Mouse (Mus musculus) naive thymus-derived CD4-positive, alpha-beta T cell, adult 2 months (primary cell): ENCODE measurements around the gene Ckap2.
"Not testable (repeated sequence)": the region's sequence is repeated elsewhere in the genome, so short reads cannot be mapped to it uniquely, and the experiment has no call there.

Experiments
- DNase-seq: peaks from one replicate; pipeline ENCODE4 v3.0.0-alpha.2; 2011; ENCODE audit warnings: low read depth

The Ckap2 gene

GRCm38 (mm10) chr8:22148367-22148740, 37.3 kb downstream of the Ckap2 start:
- DNase-seq: no peak

- DNase-seq: no peak
Observed at GRCm38 (mm10) chr8:22147706-22148366, 37.8 kb downstream of the Ckap2 start.

GRCm38 (mm10) chr8:22145831-22146230, 39.8 kb downstream of the Ckap2 start:
- DNase-seq: no peak

GRCm38 (mm10) chr8:22143764-22144491, 41.7 kb downstream of the Ckap2 start:
- no peak for DNase-seq

GRCm38 (mm10) chr8:22142592-22142991, 43.0 kb downstream of the Ckap2 start:
- DNase-seq: no peak

- DNase-seq: no peak
Observed at GRCm38 (mm10) chr8:22141836-22142385, 43.7 kb downstream of the Ckap2 start.

GRCm38 (mm10) chr8:22136462-22136861, 49.2 kb downstream of the Ckap2 start:
- not testable (repeated sequence) for DNase-seq

- DNase-seq: no peak
Observed at GRCm38 (mm10) chr8:22134750-22135135, 50.9 kb downstream of the Ckap2 start.

GRCm38 (mm10) chr8:22134078-22134749, 51.4 kb downstream of the Ckap2 start:
- no peak for DNase-seq

- no peak for DNase-seq
Observed at GRCm38 (mm10) chr8:22132062-22132461, 53.6 kb downstream of the Ckap2 start.

GRCm38 (mm10) chr8:22124220-22125152, 61.1 kb downstream of the Ckap2 start, which contains the start of gene Nek5:
Nek5 (minus strand) TSS chr8:22125053.
- DNase-seq: peak; percentile 54
